Mouse (Mus musculus) midbrain, postnatal 0 days (tissue): ENCODE measurements around the gene Usp54. TPM values are rescaled to one million over a fixed set of nuclear protein-coding genes. Genes with fewer than 3 reads are reported as not detected.

Source experiments
- ATAC-seq: fragments of 200-750 bp; cut with Nextera tagmentation; 2 replicates; pipeline ENCODE4 v1.8.0; 2017; ENCODE audit warnings: moderate number of reproducible peaks, mild to moderate bottlenecking, moderate TSS enrichment, moderate library complexity; ENCODE audit not compliant: low FRiP score
- DNase-seq: peaks from one replicate; pipeline ENCODE4 v3.0.0-alpha.2; 2015; ENCODE audit warnings: low spot score
- H3K27ac ChIP-seq: fragments of 300-500 bp; sonication (generic); 2 replicates; pipeline ENCODE4 v1.5.1; 2014; ENCODE audit warnings: low read depth, mild to moderate bottlenecking, low read length, mixed read lengths
- H3K27me3 ChIP-seq: fragments of 300-500 bp; sonication (generic); 2 replicates; pipeline ENCODE4 v1.6.1; 2014; ENCODE audit warnings: low read length, control low read depth, mixed read lengths; ENCODE audit not compliant: insufficient read depth
- H3K36me3 ChIP-seq: fragments of 300-500 bp; sonication (generic); 2 replicates; pipeline ENCODE4 v1.6.1; 2014; ENCODE audit warnings: low read length, control low read depth, mixed read lengths; ENCODE audit not compliant: insufficient read depth
- H3K4me1 ChIP-seq: fragments of 300-500 bp; sonication (generic); 2 replicates; pipeline ENCODE4 v1.6.1; 2014; ENCODE audit warnings: mild to moderate bottlenecking, control low read depth, antibody characterized with exemption, low read length, mixed read lengths; ENCODE audit not compliant: insufficient read depth
- H3K4me2 ChIP-seq: fragments of 300-500 bp; sonication (generic); 2 replicates; pipeline ENCODE4 v1.6.1; 2014; ENCODE audit warnings: low read depth, mild to moderate bottlenecking, low read length, mixed read lengths; ENCODE audit not compliant: poor library complexity, severe bottlenecking
- H3K4me3 ChIP-seq: fragments of 300-500 bp; sonication (generic); 2 replicates; pipeline ENCODE4 v1.5.1; 2014; ENCODE audit warnings: low read depth, mild to moderate bottlenecking, low read length, moderate library complexity
- H3K9ac ChIP-seq: fragments of 300-500 bp; sonication (generic); replicated peaks from 2 replicates; pipeline ENCODE4 v1.6.1; 2014; ENCODE audit warnings: mild to moderate bottlenecking, low read length, moderate library complexity, mixed read lengths; ENCODE audit not compliant: poor library complexity, severe bottlenecking
- H3K9me3 ChIP-seq: fragments of 300-500 bp; sonication (generic); 2 replicates; pipeline ENCODE4 v1.6.1; 2016; ENCODE audit warnings: low read length, control low read depth
- CTCF ChIP-seq: IDR thresholded peaks from 2 replicates; pipeline ENCODE4 v1.5.1; 2016; ENCODE audit warnings: antibody characterized with exemption, mild to moderate bottlenecking
- WGBS: fragments of 180-500 bp; shearing (Covaris S2); extraction: QIAGEN DNeasy Blood & Tissue Kit; methylation state at CpG from one replicate; pipeline ENCODE4 v1.1.7; 2014; 5-methylcytosine and 5-hydroxymethylcytosine counted together
- polyA plus RNA-seq: library from polyadenylated mRNA; unstranded; fragments of >200 nt; fragmentation: Nextera tagmentation; extraction: Ambion mirVana; gene quantifications from 2 replicates; pipeline ENCODE4 v1.2.1, GENCODE M21; 2015
- total RNA-seq: library from RNA; depleted of rRNA; stranded (reverse); fragments of >200 nt; gene quantifications from 2 replicates; pipeline ENCODE4 v1.2.3, GENCODE M21; 2014

Usp54 gene
- total and polyA plus RNA-seq, 2 experiments from 2014 or later: 6.0 to 25.5 TPM

DNA sequence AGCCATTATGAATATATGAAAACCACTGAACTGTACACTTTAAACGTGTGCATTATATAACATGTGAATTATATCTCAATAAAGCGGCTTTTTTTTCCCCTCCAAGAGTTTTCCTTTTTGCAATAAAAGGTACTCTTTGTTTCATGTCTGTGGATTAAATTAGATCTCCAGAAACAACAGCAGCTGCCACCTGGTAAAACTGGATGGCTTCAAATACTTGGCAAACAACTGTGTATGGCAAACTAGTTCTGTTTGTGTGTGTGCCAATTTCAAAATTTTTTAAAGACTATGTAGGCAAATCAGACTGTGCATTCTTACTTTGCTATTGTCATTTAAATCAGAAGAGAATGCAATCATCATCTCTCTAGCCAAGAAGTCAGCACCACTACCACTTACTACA is 19.0 kb downstream of the Usp54 start:
- H3K4me2 ChIP-seq: no peak overlapping the region

DNA sequence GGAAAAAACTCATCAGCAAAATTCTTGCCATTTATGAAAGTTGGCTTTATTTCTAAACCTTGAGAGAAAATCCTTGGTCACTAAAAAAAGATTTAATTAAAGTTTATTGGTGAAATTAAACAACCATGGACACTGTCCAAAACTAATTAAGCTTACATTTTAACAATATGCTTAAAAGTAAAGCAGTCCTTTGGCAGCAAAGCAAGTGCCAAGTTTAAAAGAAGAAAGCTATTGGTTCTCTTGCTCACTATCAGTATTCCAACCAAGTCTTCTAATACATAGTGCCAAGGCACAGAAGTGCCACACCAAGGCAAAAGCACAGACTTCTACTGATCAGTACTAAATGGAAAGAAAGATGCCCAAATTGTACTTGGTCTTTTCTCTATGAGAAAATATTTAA is 21.7 kb downstream of the Usp54 start:
- Histone ChIP-seq H3K36me3 (no peaks in the 10 kb centered on the region), H3K9ac (no peak overlapping the region), H3K4me2 (no peak overlapping the region), H3K9me3 (no peaks in the 10 kb centered on the region), H3K4me3 (no peak overlapping the region), H3K4me1 (no peaks in the 10 kb centered on the region), H3K27ac (no peak overlapping the region), H3K27me3 (no peaks in the 10 kb centered on the region)
- ATAC-seq: no peak
- peak; percentile 44 for DNase-seq
- no peak for TF ChIP-seq CTCF

More for the DNA sequence above, 19.0 kb downstream of the Usp54 start:
- DNase-seq (no peak), ATAC-seq (no peak)
- no peaks in the 10 kb centered on the region for H3K4me1 ChIP-seq
- H3K9ac ChIP-seq: no peak overlapping the region
- H3K27ac ChIP-seq: no peak overlapping the region
- 85% methylated on average over 2 of the region's 2 CpGs for WGBS
- no peaks in the 10 kb centered on the region for H3K9me3 ChIP-seq
- no peak overlapping the region for H3K4me3 ChIP-seq
- no peak for TF ChIP-seq CTCF
- no peaks in the 10 kb centered on the region for H3K36me3 ChIP-seq
- no peaks in the 10 kb centered on the region for H3K27me3 ChIP-seq

DNA sequence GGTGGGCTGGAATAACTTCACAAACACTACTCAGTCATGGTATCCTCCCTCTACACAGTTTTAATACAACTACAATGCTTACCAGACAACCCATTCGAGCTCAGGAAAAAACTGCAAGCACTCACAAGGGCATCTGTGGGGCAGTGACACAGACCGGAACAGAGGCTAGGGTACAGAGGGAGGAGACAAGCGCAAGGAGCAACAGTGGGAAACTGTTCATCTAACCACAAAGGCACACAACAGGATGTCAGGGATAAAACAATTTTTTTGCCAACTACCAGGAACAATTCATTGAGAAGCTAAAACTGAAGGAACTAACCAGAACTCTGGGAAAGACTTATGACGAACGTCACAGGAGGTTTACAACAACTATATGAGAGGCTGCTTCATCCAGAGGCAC is 22.7 kb downstream of the Usp54 start:
- no peak overlapping the region for H3K4me2 ChIP-seq
- no peak overlapping the region for H3K9ac ChIP-seq
- no peak for TF ChIP-seq CTCF
- no peaks in the 10 kb centered on the region for H3K4me1 ChIP-seq
- no peak for ATAC-seq
- DNase-seq: no peak
- H3K9me3 ChIP-seq: no peaks in the 10 kb centered on the region
- no peak overlapping the region for H3K27ac ChIP-seq
- H3K4me3 ChIP-seq: no peak overlapping the region
- no peaks in the 10 kb centered on the region for H3K27me3 ChIP-seq
- WGBS: 81% methylated on average over 5 of the region's 5 CpGs
- no peaks in the 10 kb centered on the region for H3K36me3 ChIP-seq

DNA sequence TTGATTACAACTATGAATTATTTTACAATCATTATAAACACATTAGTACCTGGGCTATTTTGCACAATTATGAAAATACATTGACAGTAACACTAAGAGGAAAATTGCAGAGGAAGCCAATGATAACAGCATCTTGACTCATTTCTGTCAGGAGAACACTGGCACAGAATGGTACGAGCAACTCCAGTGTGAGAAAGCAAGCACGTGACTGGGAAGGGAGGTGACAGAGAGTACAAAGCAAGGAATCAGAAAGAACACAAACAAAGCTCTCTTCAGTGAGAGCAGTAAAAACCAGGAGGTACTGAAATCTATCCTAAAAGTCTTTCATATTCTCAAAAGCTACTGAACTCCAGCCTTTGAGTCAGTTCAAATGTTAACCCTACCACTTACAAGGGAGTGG is 24.4 kb downstream of the Usp54 start:
- H3K27ac ChIP-seq: no peak overlapping the region
- H3K4me3 ChIP-seq: no peak overlapping the region
- no peaks in the 10 kb centered on the region for H3K4me1 ChIP-seq
- 41% methylated on average over 2 of the region's 2 CpGs for WGBS
- no peak for TF ChIP-seq CTCF
- ATAC-seq (no peak), DNase-seq (no peak)
- H3K27me3 ChIP-seq: no peaks in the 10 kb centered on the region
- H3K36me3 ChIP-seq: no peaks in the 10 kb centered on the region
- H3K9ac ChIP-seq: no peak overlapping the region
- no peak overlapping the region for H3K4me2 ChIP-seq
- H3K9me3 ChIP-seq: no peaks in the 10 kb centered on the region

DNA sequence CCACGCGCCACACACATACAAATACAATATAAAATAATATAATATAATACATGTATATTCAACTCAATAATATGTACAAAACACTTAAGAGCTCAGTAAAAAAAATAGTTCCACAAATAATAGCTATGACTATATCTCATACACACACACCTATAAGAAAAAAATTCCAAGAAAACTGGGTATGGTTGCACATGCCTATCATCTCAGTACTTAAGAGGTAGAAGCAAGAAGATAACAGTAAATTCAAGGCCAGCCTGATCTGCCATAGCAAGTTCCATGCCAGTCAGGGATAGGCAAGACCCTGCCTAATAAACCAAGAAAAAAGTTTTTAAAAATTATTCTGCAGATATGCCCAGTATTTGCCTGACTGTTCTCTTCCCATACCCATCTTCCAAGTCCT is 25.8 kb downstream of the Usp54 start:
- no peak for TF ChIP-seq CTCF
- no peaks in the 10 kb centered on the region for H3K4me1 ChIP-seq
- H3K36me3 ChIP-seq: no peaks in the 10 kb centered on the region
- DNase-seq: no peak
- ATAC-seq: no peak
- 99% methylated on average over 2 of the region's 2 CpGs for WGBS
- H3K9me3 ChIP-seq: no peaks in the 10 kb centered on the region
- no peak overlapping the region for H3K27ac ChIP-seq
- H3K4me3 ChIP-seq: no peak overlapping the region
- H3K27me3 ChIP-seq: no peaks in the 10 kb centered on the region
- H3K4me2 ChIP-seq: no peak overlapping the region
- H3K9ac ChIP-seq: no peak overlapping the region

DNA sequence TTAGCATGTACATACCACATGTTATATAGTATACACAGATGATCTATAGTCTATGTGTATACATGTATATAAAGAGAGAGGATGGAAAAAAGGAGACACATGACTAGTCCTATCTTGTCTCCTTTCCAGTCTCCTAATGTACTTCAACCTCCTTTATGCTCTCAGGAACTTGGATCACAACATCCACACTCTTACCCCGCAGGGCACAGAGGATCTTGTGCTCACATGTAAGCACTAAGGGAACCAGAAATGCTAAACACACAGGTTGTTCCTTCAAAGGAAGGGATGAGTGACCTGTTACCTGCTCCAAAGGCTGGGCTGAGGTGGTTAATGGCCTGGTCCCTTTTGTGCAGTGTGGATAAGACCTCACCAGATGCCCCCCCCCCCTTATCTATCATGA is 28.0 kb downstream of the Usp54 start:
- 100% methylated on average over 1 of the region's 1 CpGs for WGBS
- no peaks in the 10 kb centered on the region for H3K36me3 ChIP-seq
- H3K4me3 ChIP-seq: no peak overlapping the region
- H3K9me3 ChIP-seq: no peaks in the 10 kb centered on the region
- ATAC-seq (no peak), DNase-seq (no peak)
- H3K27me3 ChIP-seq: no peaks in the 10 kb centered on the region
- no peak overlapping the region for H3K27ac ChIP-seq
- no peaks in the 10 kb centered on the region for H3K4me1 ChIP-seq
- no peak overlapping the region for H3K9ac ChIP-seq
- no peak overlapping the region for H3K4me2 ChIP-seq
- no peak for TF ChIP-seq CTCF

DNA sequence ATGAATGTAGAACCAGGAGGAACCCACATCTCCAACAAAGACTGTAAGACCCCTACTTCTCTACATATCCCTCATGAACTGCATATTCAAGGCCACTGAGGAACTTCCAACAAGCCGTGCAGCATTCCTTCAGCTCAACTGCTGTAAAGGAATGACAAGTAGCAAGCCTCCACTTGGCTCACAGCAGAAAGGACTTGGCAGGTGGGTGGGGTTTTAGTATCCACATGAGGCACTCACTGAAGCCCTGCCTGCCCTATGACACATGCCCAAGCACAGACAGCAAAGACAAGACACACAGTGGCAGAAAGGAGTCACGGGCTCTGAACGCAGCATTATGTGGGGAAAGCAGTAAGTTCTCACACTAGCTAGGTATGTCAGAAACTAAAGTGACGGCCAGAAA is 30.7 kb downstream of the Usp54 start:
- ATAC-seq: no peak
- WGBS: 89% methylated on average over 4 of the region's 4 CpGs
- H3K36me3 ChIP-seq: no peaks in the 10 kb centered on the region

More for the DNA sequence above, 30.7 kb downstream of the Usp54 start:
- no peaks in the 10 kb centered on the region for H3K4me1 ChIP-seq
- no peak for DNase-seq
- H3K4me2 ChIP-seq: no peak overlapping the region
- H3K9me3 ChIP-seq: no peaks in the 10 kb centered on the region
- TF ChIP-seq CTCF: no peak
- H3K27ac ChIP-seq: no peak overlapping the region
- no peaks in the 10 kb centered on the region for H3K27me3 ChIP-seq
- no peak overlapping the region for H3K4me3 ChIP-seq
- H3K9ac ChIP-seq: no peak overlapping the region
